Mouse (Mus musculus): ENCODE data around the gene Bola1. TPM values are rescaled to one million over a fixed set of nuclear protein-coding genes. Genes with fewer than 3 reads are reported as not detected.
"Not testable (repeated sequence)": the region's sequence is repeated elsewhere in the genome, so short reads cannot be mapped to it uniquely, and the experiment has no call there.

Bola1 gene
- total RNA-seq, 2 experiments from 2014 or later, result 13.3 to 19.4 TPM

DNA sequence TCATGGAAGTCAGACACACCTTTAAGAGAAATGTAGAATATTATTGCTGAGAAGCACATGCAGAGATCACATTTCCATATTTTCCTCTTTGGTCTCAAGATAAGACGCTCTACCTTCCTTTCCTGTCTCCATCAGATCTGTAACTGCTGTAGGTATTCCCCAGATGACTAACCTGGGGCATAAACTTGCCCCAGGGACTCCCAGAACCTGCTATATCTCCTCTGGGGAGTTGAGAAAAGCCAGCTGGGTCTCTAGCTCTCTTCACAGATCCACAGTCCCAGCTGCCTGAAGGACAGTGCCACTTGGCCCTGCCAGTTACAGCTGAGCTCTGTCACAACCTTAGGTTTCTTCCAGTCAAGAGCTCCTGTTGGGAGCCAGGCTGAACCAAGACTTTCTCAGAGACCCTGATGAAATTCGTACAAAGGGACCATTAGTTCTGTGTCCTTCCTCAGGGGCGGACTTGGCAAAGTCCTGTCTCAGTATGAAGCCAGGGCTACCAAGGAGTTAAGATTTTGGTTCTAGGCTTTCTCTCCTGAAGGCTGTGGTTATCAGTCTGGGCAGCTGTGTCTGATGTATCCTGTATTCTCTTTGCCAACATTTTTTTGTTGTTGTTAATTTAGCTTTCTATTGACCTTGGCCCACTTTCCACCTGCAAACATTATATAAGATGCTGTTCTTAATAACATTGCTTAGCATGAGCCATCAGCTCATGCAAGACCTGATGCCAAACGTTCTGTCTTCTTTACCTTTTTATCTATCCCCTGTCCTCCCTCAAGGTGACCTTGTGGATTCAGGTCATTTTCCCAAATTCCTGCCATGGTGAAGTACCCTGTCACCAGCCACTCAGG, 11.6 kb upstream of the Bola1 start:
- intact Hi-C loops (cut with DNase I), result no loop called here
- no peak for DNase-seq (ENCODE audit: low spot score in 2 of 2)

DNA sequence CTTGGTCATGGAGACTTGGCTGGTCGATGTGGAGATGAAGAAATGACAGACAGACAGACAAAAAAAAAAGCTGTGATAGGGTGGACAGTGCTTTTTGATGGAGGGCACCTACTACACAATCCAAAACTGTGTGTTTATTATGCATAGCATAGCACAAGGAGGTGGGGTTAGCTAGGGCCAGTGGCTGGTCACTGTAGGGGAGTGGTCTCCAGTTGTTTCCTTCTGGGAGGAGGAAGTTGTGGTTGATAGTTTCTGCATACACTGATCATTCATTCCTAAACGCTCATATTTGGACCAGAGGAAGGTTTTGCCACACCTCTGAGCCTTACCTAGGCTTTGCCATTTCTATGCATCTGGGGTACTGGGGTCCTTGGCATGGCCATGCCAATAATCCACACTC, 10.9 kb upstream of the Bola1 start:
- no peak for DNase-seq (ENCODE audit: low spot score in 2 of 2)
- intact Hi-C loops (cut with DNase I), result no loop called here

DNA sequence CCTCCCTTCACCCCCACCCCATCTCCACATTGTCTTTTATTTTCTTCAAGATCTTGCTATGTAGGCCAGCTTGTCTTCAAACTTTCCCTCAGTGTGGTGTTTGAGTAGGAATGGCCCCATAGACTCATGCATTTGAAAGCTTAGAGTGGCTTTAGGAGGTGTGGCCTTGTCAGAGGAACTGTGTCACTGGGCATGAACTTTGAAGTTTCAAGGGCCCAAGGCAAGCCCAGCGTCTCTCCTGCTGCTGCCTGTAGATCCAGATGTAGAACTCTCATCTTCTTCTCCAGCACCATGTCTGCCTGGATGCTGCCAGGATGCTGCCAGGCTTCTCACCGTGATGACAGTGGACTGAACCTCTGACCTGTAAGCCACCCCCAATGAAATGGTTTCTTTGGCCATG, 9.3 kb upstream of the Bola1 start:
- intact Hi-C loops (cut with DNase I), result no loop called here
- DNase-seq (ENCODE audit: low spot score in 2 of 2), result no peak

GRCm38 (mm10) chr3:96226695-96227648, 7.5 kb upstream of the Bola1 start:
- DNase-seq (ENCODE audit: low spot score in 2 of 2), result no peak
- intact Hi-C loops (cut with DNase I), result no loop called here

DNA sequence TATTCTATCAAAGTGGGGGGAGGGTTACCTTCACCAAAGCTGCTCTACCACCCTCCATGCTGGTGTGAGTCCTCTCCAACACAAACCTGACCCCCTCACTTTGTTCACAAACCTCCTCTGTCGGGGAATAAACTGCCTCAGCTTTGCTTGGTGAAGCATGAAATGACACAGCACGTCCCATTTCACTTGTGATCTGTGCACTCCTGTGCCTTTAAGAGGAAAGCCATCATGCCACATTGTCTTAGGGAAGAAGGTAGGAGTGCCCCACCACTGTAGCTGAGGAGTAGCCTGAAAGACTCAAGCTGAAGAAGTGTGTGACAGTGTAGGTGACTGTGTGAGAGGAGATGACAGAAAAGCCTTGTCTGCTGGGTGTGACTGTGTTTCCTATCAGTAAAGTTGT, 5.9 kb upstream of the Bola1 start:
- intact Hi-C loops (cut with DNase I), result no loop called here
- no peak for DNase-seq (ENCODE audit: low spot score in 2 of 2)

GRCm38 (mm10) chr3:96222774-96223173, 3.3 kb upstream of the Bola1 start:
- intact Hi-C loops (cut with DNase I), result no loop called here
- DNase-seq (ENCODE audit: low spot score in 2 of 2), result no peak

GRCm38 (mm10) chr3:96221640-96222038, 2.1 kb upstream of the Bola1 start:
- intact Hi-C loops (cut with DNase I), result loop anchor here (2.0 kb wide), 2 partner anchors 23 to 41 kb away; partner anchors contain the start of genes Hist2h2aa1 and Hist2h4
- no peak for DNase-seq (ENCODE audit: low spot score in 2 of 2)

DNA sequence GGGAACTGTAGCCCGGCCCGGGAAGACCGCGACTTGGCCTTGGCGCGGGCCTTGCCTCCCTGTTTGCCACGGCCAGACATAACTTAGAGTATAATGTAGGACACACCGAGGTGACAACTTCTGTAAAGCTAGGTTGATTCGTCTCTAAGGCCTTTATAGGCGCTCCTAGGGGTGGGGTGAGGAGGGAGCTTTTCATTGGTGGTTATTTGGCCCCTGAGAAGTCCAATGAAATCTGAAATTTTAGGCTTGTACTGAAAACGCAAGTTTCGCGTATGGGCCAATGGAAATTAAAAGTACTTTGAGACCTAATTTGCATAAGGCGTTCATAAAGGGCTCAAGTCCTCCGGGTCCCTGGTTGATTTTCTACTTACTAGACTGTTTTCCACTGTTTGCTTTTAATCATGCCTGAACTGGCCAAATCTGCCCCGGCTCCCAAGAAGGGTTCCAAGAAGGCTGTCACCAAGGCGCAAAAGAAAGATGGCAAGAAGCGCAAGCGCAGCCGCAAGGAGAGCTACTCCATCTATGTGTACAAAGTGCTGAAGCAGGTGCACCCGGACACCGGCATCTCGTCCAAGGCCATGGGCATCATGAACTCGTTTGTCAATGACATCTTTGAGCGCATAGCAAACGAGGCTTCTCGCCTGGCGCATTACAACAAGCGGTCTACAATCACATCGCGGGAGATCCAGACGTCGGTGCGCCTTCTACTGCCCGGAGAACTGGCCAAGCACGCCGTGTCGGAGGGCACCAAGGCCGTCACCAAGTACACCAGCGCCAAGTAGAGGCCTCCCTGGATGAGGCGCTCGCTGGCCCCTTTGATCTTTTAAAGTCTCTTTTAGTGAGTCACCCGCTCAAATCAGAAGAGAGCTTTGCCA, 1.5 kb upstream of the Bola1 start, which contains the start of the genes Hist2h2ac and Hist2h2be:
Gene Hist2h2ac, minus strand, starts transcription at position 116 of the 875 bp plus-strand sequence.
Gene Hist2h2be, plus strand, starts transcription at position 355 of the 875 bp plus-strand sequence.
- peak; percentile 83 to 87 for DNase-seq (ENCODE audit: low spot score in 2 of 2)
- intact Hi-C loops (cut with DNase I), result loop anchor here (2.0 kb wide), 2 partner anchors 24 to 42 kb away; partner anchors contain the start of genes Hist2h2aa1 and Hist2h4

GRCm38 (mm10) chr3:96220131-96220764, 739 bp upstream of the Bola1 start:
- not testable (repeated sequence) for DNase-seq (ENCODE audit: low spot score in 2 of 2)
- intact Hi-C loops (cut with DNase I), result loop anchor here (2.0 kb wide), 2 partner anchors 25 to 43 kb away; partner anchors contain the start of genes Hist2h2aa1 and Hist2h4

GRCm38 (mm10) chr3:96219191-96219641, 293 bp downstream of the Bola1 start:
- peak; percentile 23 to 32 for DNase-seq (ENCODE audit: low spot score in 2 of 2)
- intact Hi-C loops (cut with DNase I), result loop anchor here (5.0 kb wide), 1 partner anchor 152 kb away; no protein-coding TSS in a partner anchor

GRCm38 (mm10) chr3:96209242-96209641, 10.3 kb downstream of the Bola1 start:
- intact Hi-C loops (cut with DNase I), result no loop called here
- DNase-seq (ENCODE audit: low spot score in 2 of 2), result no peak

DNA sequence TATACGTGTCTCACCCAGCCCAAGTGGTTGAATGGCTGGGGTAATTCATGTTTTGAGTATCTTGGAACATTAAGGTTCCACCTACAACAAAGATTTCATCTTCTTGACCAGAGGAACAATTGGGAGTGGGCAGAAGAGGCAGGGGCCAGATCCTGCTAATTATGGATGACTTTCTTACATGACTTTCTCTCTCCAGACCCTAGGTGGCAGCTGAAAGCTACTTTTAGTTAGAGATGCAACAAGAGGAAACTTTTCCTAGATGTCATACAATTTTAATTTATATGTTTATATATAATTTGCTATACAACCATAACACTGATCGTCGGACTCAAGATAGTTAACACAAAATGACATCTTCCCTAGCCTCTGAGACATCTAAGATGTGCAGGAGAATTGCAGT, 11.7 kb downstream of the Bola1 start:
- intact Hi-C loops (cut with DNase I), result no loop called here
- no peak for DNase-seq (ENCODE audit: low spot score in 2 of 2)

DNA sequence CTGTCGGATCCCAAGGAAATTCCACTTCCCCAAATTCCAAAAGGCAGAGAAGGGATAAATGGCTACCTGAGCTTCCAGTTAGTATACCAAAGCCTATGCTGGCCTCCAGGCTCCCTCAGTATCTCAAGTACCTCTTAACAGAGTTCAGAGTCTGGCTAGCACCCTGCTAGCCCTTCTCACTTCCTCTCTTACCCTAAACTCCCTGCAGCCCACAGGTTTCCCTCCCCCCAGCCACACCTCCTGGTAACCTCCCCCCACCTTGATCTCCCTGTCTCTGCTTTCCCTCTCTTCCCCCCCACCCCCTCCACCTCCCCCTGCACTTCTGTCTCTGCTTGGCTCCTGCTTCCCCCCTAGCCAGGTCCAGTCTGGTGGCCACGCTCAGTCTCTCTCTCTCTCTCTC, 19.8 kb downstream of the Bola1 start:
- intact Hi-C loops (cut with DNase I), result no loop called here
- DNase-seq (ENCODE audit: low spot score in 2 of 2), result no peak

DNA sequence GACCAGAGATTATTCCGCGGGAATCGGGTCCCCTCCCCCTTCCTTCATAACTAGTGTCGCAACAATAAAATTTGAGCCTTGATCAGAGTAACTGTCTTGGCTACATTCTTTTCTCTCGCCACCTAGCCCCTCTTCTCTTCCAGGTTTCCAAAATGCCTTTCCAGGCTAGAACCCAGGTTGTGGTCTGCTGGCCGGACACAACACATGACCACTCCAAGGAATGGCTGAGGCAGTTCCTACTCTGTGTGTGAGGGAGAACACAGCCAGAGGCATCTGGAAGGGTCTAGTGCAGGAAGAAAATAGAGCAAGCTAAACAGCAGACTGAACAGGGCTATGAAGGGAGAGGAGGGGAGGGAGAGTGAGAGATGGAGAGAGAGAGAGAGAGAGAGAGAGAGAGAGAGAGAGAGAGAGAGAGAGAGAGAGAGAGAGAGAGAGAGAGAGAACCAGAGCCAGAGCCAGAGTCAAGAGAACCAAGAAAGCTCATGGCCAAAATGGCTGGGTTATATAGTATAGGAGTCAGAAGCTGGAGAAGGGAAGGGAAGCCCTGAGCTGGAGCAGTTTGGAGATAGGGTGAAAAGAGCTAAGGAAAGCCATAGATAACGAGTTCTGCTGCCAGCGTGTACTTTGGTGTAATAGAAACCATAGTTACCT, 20.8 kb downstream of the Bola1 start:
- DNase-seq (ENCODE audit: low spot score in 2 of 2); intact Hi-C loops (cut with DNase I): not testable (repeated sequence)

DNA sequence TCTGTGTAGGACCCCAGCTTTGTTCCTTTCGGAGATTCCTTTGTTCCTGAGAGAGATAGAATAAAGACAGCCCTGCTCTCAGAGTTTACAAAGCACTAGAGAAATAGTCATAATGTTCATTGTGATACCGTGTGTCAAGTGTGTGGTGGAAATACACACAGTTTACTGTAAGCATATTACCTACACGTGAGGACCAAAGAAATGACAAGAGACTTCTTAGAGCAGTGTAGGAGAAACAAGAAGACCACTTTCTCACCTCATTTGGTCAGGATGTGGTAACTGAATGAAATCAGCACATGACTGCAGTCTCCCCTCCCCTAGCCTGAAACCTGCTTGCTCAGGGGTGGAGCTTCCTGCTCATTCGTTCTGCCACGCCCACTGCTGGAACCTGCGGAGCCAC, 21.3 kb downstream of the Bola1 start:
- no peak for DNase-seq (ENCODE audit: low spot score in 2 of 2)
- intact Hi-C loops (cut with DNase I), result no loop called here

- intact Hi-C loops (cut with DNase I), result no loop called here
- peak; percentile 91 to 92 for DNase-seq (ENCODE audit: low spot score in 2 of 2)
Measured at GRCm38 (mm10) chr3:96197129-96197749, 22.3 kb downstream of the Bola1 start.

- intact Hi-C loops (cut with DNase I), result no loop called here
- DNase-seq (ENCODE audit: low spot score in 2 of 2), result no peak
Measured at GRCm38 (mm10) chr3:96196437-96197128, 22.9 kb downstream of the Bola1 start.

Data from left cerebral cortex, postnatal 36 days (tissue).